Mouse (Mus musculus) NIH3T3 (cell line): ENCODE data around the gene Snupn.
A peak's percentile ranks its signal among the peaks of the same experiment; 100 is the strongest.
"Not testable (repeated sequence)": the region's sequence is repeated elsewhere in the genome, so short reads cannot be mapped to it uniquely, and the experiment has no call there.

ENCODE experiments used
- DNase-seq: peaks from one replicate; pipeline ENCODE4 v3.0.0-alpha.2; 2012; ENCODE audit warnings: low read depth

Gene Snupn

GRCm38 (mm10) chr9:56930556-56930955 lies 20.1 kb upstream of the Snupn start:
- DNase-seq: no peak

- no peak for DNase-seq
These were observed 13.8 kb upstream of the Snupn start for GRCm38 (mm10) chr9:56936861-56937222.

GRCm38 (mm10) chr9:56937223-56938160 lies 13.2 kb upstream of the Snupn start, which contains the start of gene Imp3:
Imp3 (plus strand) TSS chr9:56937475.
- DNase-seq: peak; percentile 93

- DNase-seq: peak; percentile 50
These were observed 12.3 kb upstream of the Snupn start for GRCm38 (mm10) chr9:56938374-56938773.

GRCm38 (mm10) chr9:56947481-56947880 lies 3.2 kb upstream of the Snupn start:
- DNase-seq: peak; percentile 83

GRCm38 (mm10) chr9:56948699-56949098 lies 2.0 kb upstream of the Snupn start:
- not testable (repeated sequence) for DNase-seq

GRCm38 (mm10) chr9:56949767-56950166 lies 911 bp upstream of the Snupn start:
- DNase-seq: peak; percentile 25

GRCm38 (mm10) chr9:56953562-56953961 lies 2.9 kb downstream of the Snupn start:
- no peak for DNase-seq

GRCm38 (mm10) chr9:56956966-56957675 lies 6.4 kb downstream of the Snupn start:
- peak; percentile 39 for DNase-seq

- DNase-seq: no peak
These were observed 8.0 kb downstream of the Snupn start for GRCm38 (mm10) chr9:56958689-56959088.

- no peak for DNase-seq
These were observed 10.9 kb downstream of the Snupn start for GRCm38 (mm10) chr9:56961591-56961990.

- DNase-seq: no peak
These were observed 19.5 kb downstream of the Snupn start for GRCm38 (mm10) chr9:56970158-56970557.

GRCm38 (mm10) chr9:56973960-56974524 lies 23.4 kb downstream of the Snupn start:
- DNase-seq: no peak

- no peak for DNase-seq
These were observed 24.5 kb downstream of the Snupn start for GRCm38 (mm10) chr9:56975199-56975598.

GRCm38 (mm10) chr9:56980186-56980585 lies 29.5 kb downstream of the Snupn start:
- no peak for DNase-seq

GRCm38 (mm10) chr9:56981502-56981901 lies 30.8 kb downstream of the Snupn start:
- DNase-seq: peak; percentile 32

- peak; percentile 93 for DNase-seq
These were observed 43.9 kb downstream of the Snupn start, which contains the start of gene Ptpn9 for GRCm38 (mm10) chr9:56994286-56995197. Ptpn9 (plus strand) TSS chr9:56994923.

GRCm38 (mm10) chr9:56995198-56996027 lies 44.7 kb downstream of the Snupn start:
- peak; percentile 69 for DNase-seq

GRCm38 (mm10) chr9:56996028-56996346 lies 45.3 kb downstream of the Snupn start:
- peak; percentile 40 for DNase-seq

GRCm38 (mm10) chr9:56997206-56997605 lies 46.5 kb downstream of the Snupn start:
- DNase-seq: peak; percentile 14

GRCm38 (mm10) chr9:57003011-57003410 lies 52.3 kb downstream of the Snupn start:
- no peak for DNase-seq
